Mouse (Mus musculus): ENCODE results near the gene Plxnc1. TPM values are rescaled to one million over a fixed set of nuclear protein-coding genes. Genes with fewer than 3 reads are reported as not detected.

Gene Plxnc1
- polyA plus RNA-seq, 1 experiment: 31.1 TPM

GRCm38 (mm10) chr10:94947386-94947785 lies 2.8 kb upstream of the Plxnc1 start:
- TF ChIP-seq POLR2A (IDR thresholded peaks at IDR 0.05; ENCODE audit: borderline replicate concordance, extremely low read depth, insufficient read depth, insufficient read length, poor library complexity, severe bottlenecking): no peak
- no peak for TF ChIP-seq CTCF (IDR thresholded peaks at IDR 0.05; ENCODE audit: borderline replicate concordance, extremely low read depth, insufficient read depth, insufficient read length)
- DNase-seq (ENCODE audit: low read depth): peak; percentile 56

- TF ChIP-seq POLR2A (IDR thresholded peaks at IDR 0.05; ENCODE audit: borderline replicate concordance, extremely low read depth, insufficient read depth, insufficient read length, poor library complexity, severe bottlenecking): no peak; the same call in 1 of the 2 replicates
- TF ChIP-seq CTCF (IDR thresholded peaks at IDR 0.05; ENCODE audit: borderline replicate concordance, extremely low read depth, insufficient read depth, insufficient read length): no peak
- peak; percentile 76 for DNase-seq (ENCODE audit: low read depth)
These were observed 624 bp upstream of the Plxnc1 start for GRCm38 (mm10) chr10:94945206-94945711.

GRCm38 (mm10) chr10:94943846-94944690 lies 567 bp downstream of the Plxnc1 start:
- DNase-seq (ENCODE audit: low read depth): peak; percentile 84
- peak; percentile 20; the same call in 1 of the 2 replicates for TF ChIP-seq POLR2A (IDR thresholded peaks at IDR 0.05; ENCODE audit: borderline replicate concordance, extremely low read depth, insufficient read depth, insufficient read length, poor library complexity, severe bottlenecking)
- peak; percentile 55 for TF ChIP-seq CTCF (IDR thresholded peaks at IDR 0.05; ENCODE audit: borderline replicate concordance, extremely low read depth, insufficient read depth, insufficient read length)

DNA sequence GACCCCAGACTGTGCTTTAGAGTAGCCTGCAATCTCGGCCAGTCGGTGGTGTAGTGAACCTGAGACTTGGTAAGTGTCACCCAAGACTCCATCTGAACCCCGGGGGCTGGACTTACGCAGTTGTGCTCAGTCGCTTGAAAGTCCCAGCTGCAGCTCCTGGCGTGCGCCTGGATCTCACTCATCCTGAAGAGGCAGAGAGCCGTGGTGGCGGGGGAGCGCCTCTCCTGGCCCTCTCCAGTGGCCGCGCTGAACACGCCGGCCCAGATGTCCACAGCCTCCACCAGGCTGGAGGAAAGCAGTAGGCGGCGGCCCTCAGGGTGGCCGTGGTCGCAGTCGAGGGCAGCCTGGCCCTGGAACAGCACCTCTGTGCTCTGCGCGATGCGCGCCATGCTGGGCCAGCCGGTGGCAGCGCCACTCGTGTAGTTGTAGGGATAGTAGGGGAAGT lies 1.2 kb downstream of the Plxnc1 start:
- TF ChIP-seq POLR2A (IDR thresholded peaks at IDR 0.05; ENCODE audit: borderline replicate concordance, extremely low read depth, insufficient read depth, insufficient read length, poor library complexity, severe bottlenecking) (no peak), CTCF (IDR thresholded peaks at IDR 0.05; ENCODE audit: borderline replicate concordance, extremely low read depth, insufficient read depth, insufficient read length) (no peak)
- DNase-seq (ENCODE audit: low read depth): peak; percentile 70

DNA sequence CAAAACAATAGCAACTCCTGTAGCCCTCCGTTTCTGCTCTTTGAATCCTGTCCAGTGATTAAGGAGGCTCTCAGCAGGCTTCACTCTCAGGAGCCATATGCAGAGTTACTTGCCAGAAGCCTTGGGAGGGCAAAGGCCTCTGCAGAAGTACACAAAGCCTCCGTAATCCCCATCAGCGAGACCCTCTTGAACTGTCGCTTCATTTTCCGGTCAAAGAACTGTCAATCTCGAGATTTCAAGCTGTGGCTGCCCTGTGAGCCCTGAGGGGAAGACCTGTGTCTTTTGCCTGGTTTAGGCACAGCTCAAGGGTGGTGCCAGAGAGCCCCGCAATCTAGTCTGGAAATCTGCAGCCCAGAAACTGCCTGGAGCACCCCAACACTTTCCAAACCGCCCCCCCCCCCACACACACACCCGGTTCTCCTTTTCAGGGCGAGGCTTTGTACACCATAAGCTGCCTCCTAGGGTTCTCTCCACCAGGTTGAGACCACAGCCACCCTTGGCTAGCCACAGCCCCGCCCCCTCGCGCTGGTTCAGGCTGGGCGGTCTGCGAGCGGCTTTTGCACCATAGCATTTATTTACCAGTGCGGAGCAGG lies 2.1 kb downstream of the Plxnc1 start:
- peak; percentile 78 for DNase-seq (ENCODE audit: low read depth)
- TF ChIP-seq CTCF (IDR thresholded peaks at IDR 0.05; ENCODE audit: borderline replicate concordance, extremely low read depth, insufficient read depth, insufficient read length) (no peak), POLR2A (IDR thresholded peaks at IDR 0.05; ENCODE audit: borderline replicate concordance, extremely low read depth, insufficient read depth, insufficient read length, poor library complexity, severe bottlenecking) (no peak)

DNA sequence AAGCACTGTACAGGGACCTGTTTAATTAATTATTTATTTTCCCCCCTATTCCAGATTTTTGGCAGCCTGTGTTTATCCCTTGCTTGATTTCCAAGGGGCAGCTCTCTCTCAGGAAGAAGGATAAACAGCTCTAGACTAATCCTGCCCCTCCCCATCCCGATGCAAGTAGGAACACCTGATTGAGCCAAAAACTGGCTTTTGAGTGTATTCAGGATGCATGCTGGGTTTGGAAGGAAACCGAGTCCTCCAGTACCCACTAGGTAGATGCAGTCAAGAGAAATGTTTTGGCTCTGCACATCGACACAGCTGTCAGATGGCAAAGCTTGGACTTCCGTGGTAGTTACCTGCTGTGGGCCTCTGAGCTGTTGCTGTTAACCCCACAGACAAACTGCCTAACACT lies 3.1 kb downstream of the Plxnc1 start:
- TF ChIP-seq CTCF (IDR thresholded peaks at IDR 0.05; ENCODE audit: borderline replicate concordance, extremely low read depth, insufficient read depth, insufficient read length): no peak
- TF ChIP-seq POLR2A (IDR thresholded peaks at IDR 0.05; ENCODE audit: borderline replicate concordance, extremely low read depth, insufficient read depth, insufficient read length, poor library complexity, severe bottlenecking): no peak
- peak; percentile 83 for DNase-seq (ENCODE audit: low read depth)

DNA sequence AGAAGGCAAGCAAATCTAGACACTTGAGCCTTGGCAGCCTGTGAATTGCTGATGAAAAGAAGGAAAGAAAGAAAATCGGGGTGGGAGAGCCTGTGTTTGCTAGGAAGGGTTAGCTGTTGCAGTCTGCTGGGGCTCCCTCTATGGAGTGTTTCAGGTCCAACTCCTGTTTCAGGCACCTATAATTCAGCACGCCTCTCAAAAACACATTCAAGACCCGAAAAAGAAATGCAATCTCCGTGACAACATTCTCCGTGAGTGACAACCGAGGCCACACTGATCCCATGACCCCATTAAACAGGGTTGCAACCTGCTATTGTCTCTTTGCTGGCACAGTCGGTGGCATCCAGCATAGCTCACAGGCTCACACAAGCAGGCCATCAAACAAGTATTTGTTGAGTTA lies 3.8 kb downstream of the Plxnc1 start:
- peak; percentile 86 for DNase-seq (ENCODE audit: low read depth)
- TF ChIP-seq POLR2A (IDR thresholded peaks at IDR 0.05; ENCODE audit: borderline replicate concordance, extremely low read depth, insufficient read depth, insufficient read length, poor library complexity, severe bottlenecking): no peak
- TF ChIP-seq CTCF (IDR thresholded peaks at IDR 0.05; ENCODE audit: borderline replicate concordance, extremely low read depth, insufficient read depth, insufficient read length): peak; percentile 17; the same call in 1 of the 2 replicates

- no peak for DNase-seq (ENCODE audit: low read depth)
- TF ChIP-seq CTCF (IDR thresholded peaks at IDR 0.05; ENCODE audit: borderline replicate concordance, extremely low read depth, insufficient read depth, insufficient read length): no peak
- no peak for TF ChIP-seq POLR2A (IDR thresholded peaks at IDR 0.05; ENCODE audit: borderline replicate concordance, extremely low read depth, insufficient read depth, insufficient read length, poor library complexity, severe bottlenecking)
These were observed 4.6 kb downstream of the Plxnc1 start for GRCm38 (mm10) chr10:94940061-94940460.

GRCm38 (mm10) chr10:94938899-94939298 lies 5.7 kb downstream of the Plxnc1 start:
- TF ChIP-seq POLR2A (IDR thresholded peaks at IDR 0.05; ENCODE audit: borderline replicate concordance, extremely low read depth, insufficient read depth, insufficient read length, poor library complexity, severe bottlenecking): no peak
- no peak for TF ChIP-seq CTCF (IDR thresholded peaks at IDR 0.05; ENCODE audit: borderline replicate concordance, extremely low read depth, insufficient read depth, insufficient read length)
- DNase-seq (ENCODE audit: low read depth): no peak

- no peak for DNase-seq (ENCODE audit: low read depth)
- TF ChIP-seq POLR2A (IDR thresholded peaks at IDR 0.05; ENCODE audit: borderline replicate concordance, extremely low read depth, insufficient read depth, insufficient read length, poor library complexity, severe bottlenecking) (no peak), CTCF (IDR thresholded peaks at IDR 0.05; ENCODE audit: borderline replicate concordance, extremely low read depth, insufficient read depth, insufficient read length) (no peak)
These were observed 6.3 kb downstream of the Plxnc1 start for GRCm38 (mm10) chr10:94938320-94938719.

DNA sequence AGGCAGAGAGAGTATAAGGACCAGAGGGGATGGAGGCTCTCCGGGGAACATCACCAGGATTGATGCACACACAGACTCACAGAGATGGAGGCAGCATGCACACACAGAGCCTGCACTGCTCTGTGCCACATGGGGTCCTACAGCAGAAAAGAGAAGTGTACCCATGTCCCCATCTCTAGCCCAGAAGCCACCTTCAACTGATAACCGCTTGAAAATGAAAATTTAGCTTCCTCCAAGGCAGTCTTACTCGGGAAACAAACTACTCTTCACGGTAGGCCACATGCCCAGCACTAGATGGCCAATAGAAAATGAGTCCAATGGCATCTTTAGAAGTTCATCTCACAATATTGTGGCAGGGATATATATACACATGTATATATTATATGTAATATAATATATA lies 9.4 kb downstream of the Plxnc1 start:
- TF ChIP-seq POLR2A (IDR thresholded peaks at IDR 0.05; ENCODE audit: borderline replicate concordance, extremely low read depth, insufficient read depth, insufficient read length, poor library complexity, severe bottlenecking): no peak
- TF ChIP-seq CTCF (IDR thresholded peaks at IDR 0.05; ENCODE audit: borderline replicate concordance, extremely low read depth, insufficient read depth, insufficient read length): no peak

More for the DNA sequence above, 9.4 kb downstream of the Plxnc1 start:
- DNase-seq (ENCODE audit: low read depth): no peak
